Mouse (Mus musculus): ENCODE data around the gene Serpinf1. TPM values are rescaled to one million over a fixed set of nuclear protein-coding genes. Genes with fewer than 3 reads are reported as not detected.

Serpinf1 gene
- total RNA-seq, 1 experiment: 20.3 TPM

DNA sequence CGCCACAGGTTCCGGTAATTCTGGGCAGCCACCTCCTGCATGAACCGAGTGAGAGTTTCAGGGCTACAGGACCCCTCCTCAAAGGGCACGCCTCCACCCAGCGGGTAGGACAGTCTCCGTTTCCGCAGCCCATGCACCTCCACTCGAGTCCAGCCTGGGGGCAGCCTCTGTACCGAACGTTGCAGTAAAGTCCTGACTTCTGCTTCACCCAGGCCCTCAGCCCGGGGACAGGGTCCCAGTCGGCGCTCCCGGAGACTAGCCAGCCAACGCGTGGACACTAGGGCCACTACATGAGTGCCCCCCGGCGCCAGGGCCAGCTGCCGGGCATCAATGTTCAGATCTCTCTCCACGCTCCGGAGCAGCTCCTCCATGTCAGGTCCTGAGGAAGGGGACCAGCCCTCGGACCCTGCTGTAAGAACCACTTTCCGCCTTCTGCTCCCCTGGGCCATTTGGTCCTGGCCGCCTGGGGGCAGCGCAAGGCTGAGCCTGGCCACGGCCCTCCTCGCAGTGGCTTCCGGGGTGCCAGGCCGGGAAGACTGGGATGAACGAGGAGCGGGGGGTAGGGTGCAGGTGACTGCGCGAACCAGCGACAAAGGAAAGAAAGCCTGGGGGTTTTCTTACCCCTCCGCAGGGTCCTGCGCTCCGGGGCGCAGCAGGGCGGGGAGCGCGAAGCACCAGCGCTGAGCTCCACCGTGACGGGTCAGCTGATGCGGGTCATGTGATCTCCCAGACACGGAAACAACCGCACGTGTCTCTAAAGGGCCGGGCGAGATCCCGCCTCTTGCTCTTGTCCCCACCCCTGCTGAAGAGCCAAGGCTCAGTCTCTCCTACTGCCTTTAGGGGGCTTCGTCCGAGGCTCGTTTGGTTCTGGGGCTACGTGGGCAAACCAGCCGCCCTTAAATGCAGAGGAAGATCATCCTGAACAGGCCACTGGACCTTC, 31.8 kb upstream of the Serpinf1 start, which contains the start of gene Wdr81:
Gene Wdr81, minus strand, starts transcription at position 727 of the 940 bp plus-strand sequence.
- in situ Hi-C loops (cut with MboI; ENCODE audit: low sequenced_read_pairs in 2 of 2, unreplicated experiment in 2 of 2): no loop called here
- Histone ChIP-seq H3K36me3 (ENCODE audit: control insufficient read depth, insufficient read depth, low read length, poor library complexity, severe bottlenecking) (peaks cover 4% of the 10 kb centered on the region; the same call in 1 of the 2 replicates), H3K4me3 (ENCODE audit: insufficient read depth in 1 of 2, low read depth in 1 of 2, low read length in 2 of 2, poor library complexity in 1 of 2, severe bottlenecking in 1 of 2) (peak within 1 kb of the TSS; percentile 57 to 69), H3K9ac (ENCODE audit: insufficient read depth, low read depth, low read length, poor library complexity, severe bottlenecking) (peak within 1 kb of the TSS; percentile 50), H3K27ac (ENCODE audit: insufficient read depth, low read depth, low read length, poor library complexity, severe bottlenecking) (no peak within 1 kb of the TSS), H3K4me1 (ENCODE audit: control insufficient read depth in 2 of 2, insufficient read depth in 2 of 2, low read length in 2 of 2, poor library complexity in 1 of 2) (peaks cover 0 to 5% of the 10 kb centered on the region in 2 experiments; a peak in 2 of 4 replicates), H3K9me3 (ENCODE audit: control insufficient read depth, insufficient read depth, low read depth, low read length) (no peaks in the 10 kb centered on the region)
- peak; percentile 77 for DNase-seq (ENCODE audit: low read depth, low spot score)
- TF ChIP-seq HCFC1 (IDR thresholded peaks at IDR 0.05; ENCODE audit: borderline replicate concordance, insufficient read depth, low read length) (peak; percentile 39; the same call in 1 of the 2 replicates), ZC3H11A (IDR thresholded peaks at IDR 0.05; ENCODE audit: borderline replicate concordance, low read depth, low read length) (no peak)

GRCm38 (mm10) chr11:75452812-75453557, 30.5 kb upstream of the Serpinf1 start:
- TF ChIP-seq ZNF384 (IDR thresholded peaks at IDR 0.05; ENCODE audit: low read depth, low read length) (no peak), CHD2 (IDR thresholded peaks at IDR 0.05; ENCODE audit: low read depth, low read length) (no peak), ZC3H11A (IDR thresholded peaks at IDR 0.05; ENCODE audit: borderline replicate concordance, low read depth, low read length) (no peak), MAFK (IDR thresholded peaks at IDR 0.05; ENCODE audit: insufficient read depth, low read depth, low read length) (no peak), HCFC1 (IDR thresholded peaks at IDR 0.05; ENCODE audit: borderline replicate concordance, insufficient read depth, low read length) (no peak)
- in situ Hi-C loops (cut with MboI; ENCODE audit: low sequenced_read_pairs in 2 of 2, unreplicated experiment in 2 of 2): no loop called here
- Histone ChIP-seq H3K4me1 (ENCODE audit: control insufficient read depth in 2 of 2, insufficient read depth in 2 of 2, low read length in 2 of 2, poor library complexity in 1 of 2) (peaks cover 0 to 5% of the 10 kb centered on the region in 2 experiments; a peak in 2 of 4 replicates), H3K36me3 (ENCODE audit: control insufficient read depth, insufficient read depth, low read length, poor library complexity, severe bottlenecking) (peaks cover 5% of the 10 kb centered on the region; the same call in 1 of the 2 replicates), H3K9me3 (ENCODE audit: control insufficient read depth, insufficient read depth, low read depth, low read length) (no peaks in the 10 kb centered on the region), H3K4me3 (ENCODE audit: insufficient read depth in 1 of 2, low read depth in 1 of 2, low read length in 2 of 2, poor library complexity in 1 of 2, severe bottlenecking in 1 of 2) (no peak overlapping the region), H3K27ac (ENCODE audit: insufficient read depth, low read depth, low read length, poor library complexity, severe bottlenecking) (no peak overlapping the region), H3K9ac (ENCODE audit: insufficient read depth, low read depth, low read length, poor library complexity, severe bottlenecking) (no peak overlapping the region)
- DNase-seq (ENCODE audit: low read depth, low spot score): no peak

DNA sequence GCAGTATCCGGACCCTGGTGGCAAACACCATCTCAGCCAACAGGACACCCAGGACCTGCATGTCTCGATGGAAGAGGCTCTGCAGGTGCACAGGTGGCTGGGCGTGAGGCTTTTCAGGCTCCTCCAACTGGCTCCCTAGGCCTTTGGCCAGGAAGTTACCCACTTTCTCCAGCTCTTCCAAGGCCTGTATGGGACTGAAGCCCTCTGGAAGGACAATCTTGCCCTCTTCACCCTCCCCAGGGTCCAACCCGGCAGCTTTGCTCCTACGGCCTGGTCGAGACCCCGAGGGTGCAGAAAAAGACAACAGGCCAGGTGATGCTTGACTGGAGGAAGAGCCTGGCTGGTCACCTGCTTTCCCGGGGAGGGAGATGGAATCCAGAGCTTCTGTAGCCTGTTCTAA, 29.6 kb upstream of the Serpinf1 start:
- Histone ChIP-seq H3K4me1 (ENCODE audit: control insufficient read depth in 2 of 2, insufficient read depth in 2 of 2, low read length in 2 of 2, poor library complexity in 1 of 2) (peaks cover 0 to 5% of the 10 kb centered on the region in 2 experiments; a peak in 2 of 4 replicates), H3K4me3 (ENCODE audit: insufficient read depth in 1 of 2, low read depth in 1 of 2, low read length in 2 of 2, poor library complexity in 1 of 2, severe bottlenecking in 1 of 2) (no peak overlapping the region), H3K27ac (ENCODE audit: insufficient read depth, low read depth, low read length, poor library complexity, severe bottlenecking) (no peak overlapping the region), H3K9ac (ENCODE audit: insufficient read depth, low read depth, low read length, poor library complexity, severe bottlenecking) (no peak overlapping the region), H3K36me3 (ENCODE audit: control insufficient read depth, insufficient read depth, low read length, poor library complexity, severe bottlenecking) (peaks cover 9% of the 10 kb centered on the region; the same call in 1 of the 2 replicates), H3K9me3 (ENCODE audit: control insufficient read depth, insufficient read depth, low read depth, low read length) (no peaks in the 10 kb centered on the region)
- TF ChIP-seq HCFC1 (IDR thresholded peaks at IDR 0.05; ENCODE audit: borderline replicate concordance, insufficient read depth, low read length) (no peak), MAFK (IDR thresholded peaks at IDR 0.05; ENCODE audit: insufficient read depth, low read depth, low read length) (no peak), CHD2 (IDR thresholded peaks at IDR 0.05; ENCODE audit: low read depth, low read length) (no peak), ZNF384 (IDR thresholded peaks at IDR 0.05; ENCODE audit: low read depth, low read length) (no peak), ZC3H11A (IDR thresholded peaks at IDR 0.05; ENCODE audit: borderline replicate concordance, low read depth, low read length) (no peak)
- in situ Hi-C loops (cut with MboI; ENCODE audit: low sequenced_read_pairs in 2 of 2, unreplicated experiment in 2 of 2): no loop called here
- no peak for DNase-seq (ENCODE audit: low read depth, low spot score)

DNA sequence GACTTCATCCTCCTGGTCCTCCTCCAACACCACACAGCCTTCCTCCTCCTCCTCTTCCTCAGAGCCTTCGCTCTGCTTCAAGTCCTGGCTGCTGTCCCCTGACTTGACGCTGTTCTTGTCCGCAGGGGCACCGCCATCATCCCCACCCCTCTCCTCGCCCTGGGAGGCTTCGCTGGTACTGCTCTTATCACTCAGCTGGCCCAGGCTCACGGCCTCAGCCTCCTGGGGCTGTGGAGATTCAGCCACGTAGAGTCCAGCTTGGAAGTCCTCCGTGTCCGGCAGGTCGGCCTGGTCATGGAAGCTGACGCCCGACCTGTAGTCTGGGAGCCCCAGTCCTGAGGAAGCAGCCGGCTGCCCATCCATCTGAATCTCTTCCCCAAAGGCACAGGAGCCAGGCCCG, 28.4 kb upstream of the Serpinf1 start:
- Histone ChIP-seq H3K4me3 (ENCODE audit: insufficient read depth in 1 of 2, low read depth in 1 of 2, low read length in 2 of 2, poor library complexity in 1 of 2, severe bottlenecking in 1 of 2) (no peak overlapping the region), H3K27ac (ENCODE audit: insufficient read depth, low read depth, low read length, poor library complexity, severe bottlenecking) (no peak overlapping the region), H3K36me3 (ENCODE audit: control insufficient read depth, insufficient read depth, low read length, poor library complexity, severe bottlenecking) (peaks cover 9% of the 10 kb centered on the region; the same call in 1 of the 2 replicates), H3K4me1 (ENCODE audit: control insufficient read depth in 2 of 2, insufficient read depth in 2 of 2, low read length in 2 of 2, poor library complexity in 1 of 2) (peaks cover 0 to 5% of the 10 kb centered on the region in 2 experiments; a peak in 2 of 4 replicates), H3K9me3 (ENCODE audit: control insufficient read depth, insufficient read depth, low read depth, low read length) (no peaks in the 10 kb centered on the region), H3K9ac (ENCODE audit: insufficient read depth, low read depth, low read length, poor library complexity, severe bottlenecking) (no peak overlapping the region)
- no peak for TF ChIP-seq HCFC1 (IDR thresholded peaks at IDR 0.05; ENCODE audit: borderline replicate concordance, insufficient read depth, low read length)
- TF ChIP-seq CHD2 (IDR thresholded peaks at IDR 0.05; ENCODE audit: low read depth, low read length): no peak
- no peak for TF ChIP-seq ZC3H11A (IDR thresholded peaks at IDR 0.05; ENCODE audit: borderline replicate concordance, low read depth, low read length)
- no peak for TF ChIP-seq MAFK (IDR thresholded peaks at IDR 0.05; ENCODE audit: insufficient read depth, low read depth, low read length)
- TF ChIP-seq ZNF384 (IDR thresholded peaks at IDR 0.05; ENCODE audit: low read depth, low read length): no peak
- in situ Hi-C loops (cut with MboI; ENCODE audit: low sequenced_read_pairs in 2 of 2, unreplicated experiment in 2 of 2): no loop called here
- DNase-seq (ENCODE audit: low read depth, low spot score): no peak
